ENCODE assay signal across 1 mouse cellular context in the genomic region with DNA sequence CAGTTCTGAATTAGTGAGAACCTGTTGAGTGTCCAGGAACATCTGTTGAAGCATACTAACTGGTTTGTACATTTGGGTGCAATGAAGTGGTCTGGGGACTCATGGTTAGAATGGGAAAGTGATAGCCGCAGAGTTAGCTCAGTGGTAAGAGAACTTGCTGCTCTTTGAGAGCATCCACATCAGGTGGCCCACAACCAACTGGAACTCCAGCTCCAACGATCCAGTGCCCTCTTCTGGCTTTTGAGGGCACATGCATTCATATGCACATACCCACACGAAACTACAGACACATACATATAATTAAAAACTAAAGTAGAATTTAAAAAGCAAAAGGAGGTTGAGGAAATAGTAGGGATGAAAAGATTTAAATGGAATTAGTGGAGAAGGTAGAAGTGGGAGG.
TF ChIP-seq lines count a peak whose summit lies in the region.

No protein-coding gene starts in this region.

TF ChIP-seq in CH12.LX, 34 proteins besides CTCF, POLR2A, EP300 and RAD21 (continued from another document):
- TF ChIP-seq ETS1 (conservative IDR thresholded peaks at IDR 0.05; ENCODE audit: low read depth, low read length) (no peak), NRF1 (IDR thresholded peaks at IDR 0.05; ENCODE audit: low read depth, low read length) (no peak), IRF4 (IDR thresholded peaks at IDR 0.05; ENCODE audit: low read depth, low read length) (no peak), JUND (conservative IDR thresholded peaks at IDR 0.05; ENCODE audit: low read depth, low read length) (no peak), GABPA (IDR thresholded peaks at IDR 0.05; ENCODE audit: insufficient replicate concordance, low read depth, low read length) (no peak), ZC3H11A (IDR thresholded peaks at IDR 0.05; ENCODE audit: low read depth, low read length) (no peak), E2F4 (IDR thresholded peaks at IDR 0.05; ENCODE audit: insufficient replicate concordance, low read depth, low read length) (no peak), ELF1 (IDR thresholded peaks at IDR 0.05; ENCODE audit: low read depth, low read length) (no peak), TBP (conservative IDR thresholded peaks at IDR 0.05; ENCODE audit: low read depth, low read length) (no peak), CHD2 (IDR thresholded peaks at IDR 0.05; ENCODE audit: low read length) (no peak)
TF ChIP-seq in CH12.LX: peak in this region for 0.
